Mouse (Mus musculus) midbrain, postnatal 0 days (tissue): ENCODE data around the gene Ano2. TPM values are rescaled to one million over a fixed set of nuclear protein-coding genes. Genes with fewer than 3 reads are reported as not detected.

Source experiments
- ATAC-seq: fragments of 200-750 bp; cut with Nextera tagmentation; 2 replicates; pipeline ENCODE4 v1.8.0; 2017; ENCODE audit warnings: moderate number of reproducible peaks, mild to moderate bottlenecking, moderate TSS enrichment, moderate library complexity; ENCODE audit not compliant: low FRiP score
- DNase-seq: peaks from one replicate; pipeline ENCODE4 v3.0.0-alpha.2; 2015; ENCODE audit warnings: low spot score
- H3K27ac ChIP-seq: fragments of 300-500 bp; sonication (generic); 2 replicates; pipeline ENCODE4 v1.5.1; 2014; ENCODE audit warnings: low read depth, mild to moderate bottlenecking, low read length, mixed read lengths
- H3K27me3 ChIP-seq: fragments of 300-500 bp; sonication (generic); 2 replicates; pipeline ENCODE4 v1.6.1; 2014; ENCODE audit warnings: low read length, control low read depth, mixed read lengths; ENCODE audit not compliant: insufficient read depth
- H3K36me3 ChIP-seq: fragments of 300-500 bp; sonication (generic); 2 replicates; pipeline ENCODE4 v1.6.1; 2014; ENCODE audit warnings: low read length, control low read depth, mixed read lengths; ENCODE audit not compliant: insufficient read depth
- H3K4me1 ChIP-seq: fragments of 300-500 bp; sonication (generic); 2 replicates; pipeline ENCODE4 v1.6.1; 2014; ENCODE audit warnings: mild to moderate bottlenecking, control low read depth, antibody characterized with exemption, low read length, mixed read lengths; ENCODE audit not compliant: insufficient read depth
- H3K4me2 ChIP-seq: fragments of 300-500 bp; sonication (generic); 2 replicates; pipeline ENCODE4 v1.6.1; 2014; ENCODE audit warnings: low read depth, mild to moderate bottlenecking, low read length, mixed read lengths; ENCODE audit not compliant: poor library complexity, severe bottlenecking
- H3K4me3 ChIP-seq: fragments of 300-500 bp; sonication (generic); 2 replicates; pipeline ENCODE4 v1.5.1; 2014; ENCODE audit warnings: low read depth, mild to moderate bottlenecking, low read length, moderate library complexity
- H3K9ac ChIP-seq: fragments of 300-500 bp; sonication (generic); replicated peaks from 2 replicates; pipeline ENCODE4 v1.6.1; 2014; ENCODE audit warnings: mild to moderate bottlenecking, low read length, moderate library complexity, mixed read lengths; ENCODE audit not compliant: poor library complexity, severe bottlenecking
- H3K9me3 ChIP-seq: fragments of 300-500 bp; sonication (generic); 2 replicates; pipeline ENCODE4 v1.6.1; 2016; ENCODE audit warnings: low read length, control low read depth
- CTCF ChIP-seq: IDR thresholded peaks from 2 replicates; pipeline ENCODE4 v1.5.1; 2016; ENCODE audit warnings: antibody characterized with exemption, mild to moderate bottlenecking
- WGBS: fragments of 180-500 bp; shearing (Covaris S2); extraction: QIAGEN DNeasy Blood & Tissue Kit; methylation state at CpG from one replicate; pipeline ENCODE4 v1.1.7; 2014; 5-methylcytosine and 5-hydroxymethylcytosine counted together
- polyA plus RNA-seq: library from polyadenylated mRNA; unstranded; fragments of >200 nt; fragmentation: Nextera tagmentation; extraction: Ambion mirVana; gene quantifications from 2 replicates; pipeline ENCODE4 v1.2.1, GENCODE M21; 2015
- total RNA-seq: library from RNA; depleted of rRNA; stranded (reverse); fragments of >200 nt; gene quantifications from 2 replicates; pipeline ENCODE4 v1.2.3, GENCODE M21; 2014; rRNA removed

The Ano2 gene
- total and polyA plus RNA-seq, 2 experiments from 2014 or later, result 0.77 to 0.98 TPM

DNA sequence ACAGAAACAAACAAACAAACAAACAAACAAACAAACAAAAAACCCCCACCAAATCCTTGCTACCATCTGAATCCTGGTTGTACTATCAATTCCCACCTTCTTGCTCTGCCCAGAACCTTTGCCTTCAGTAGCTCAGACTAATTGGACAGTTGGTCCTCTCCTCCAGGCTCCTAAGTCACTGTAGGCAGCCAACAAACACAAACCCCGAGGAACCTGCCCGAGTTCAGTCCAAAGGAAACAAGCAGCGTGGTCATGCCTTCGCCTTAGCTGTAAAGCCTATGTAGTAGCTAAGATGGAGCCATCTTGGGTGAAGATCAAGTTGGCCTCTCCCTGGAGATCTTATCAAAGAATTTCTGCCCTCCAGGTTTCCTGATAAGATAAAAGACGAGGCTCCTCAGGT, 362.9 kb downstream of the Ano2 start:
- H3K9me3 ChIP-seq, result no peaks in the 10 kb centered on the region
- no peak for TF ChIP-seq CTCF
- no peak overlapping the region for H3K9ac ChIP-seq
- no peak overlapping the region for H3K4me2 ChIP-seq
- no peaks in the 10 kb centered on the region for H3K4me1 ChIP-seq
- DNase-seq (no peak), ATAC-seq (no peak)
- no peaks in the 10 kb centered on the region for H3K27me3 ChIP-seq
- no peak overlapping the region for H3K4me3 ChIP-seq
- H3K27ac ChIP-seq, result no peak overlapping the region
- 92% methylated on average over 5 of the region's 5 CpGs for WGBS
- H3K36me3 ChIP-seq, result no peaks in the 10 kb centered on the region

DNA sequence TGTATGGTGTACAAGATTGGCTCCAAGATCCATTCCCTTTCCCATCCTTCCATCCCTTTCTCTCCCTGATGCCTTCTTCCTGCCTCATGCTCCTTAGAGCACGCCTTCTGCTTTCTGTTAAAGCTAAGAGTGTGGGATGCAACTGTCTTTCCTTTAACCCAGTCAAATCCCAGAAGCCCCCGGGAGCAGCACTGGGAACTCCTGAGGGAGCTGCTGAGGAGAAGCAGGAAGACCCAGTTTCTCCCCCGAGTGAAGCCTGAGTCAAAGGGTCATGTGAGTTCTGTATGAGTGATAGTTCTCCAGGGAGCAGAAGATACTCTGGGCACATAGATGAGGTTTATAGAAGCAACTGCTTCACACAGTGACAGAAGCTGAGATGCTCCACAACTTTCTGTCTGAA, 367.5 kb downstream of the Ano2 start:
- no peak for TF ChIP-seq CTCF
- Histone ChIP-seq H3K36me3 (no peaks in the 10 kb centered on the region), H3K4me1 (no peaks in the 10 kb centered on the region), H3K4me2 (no peak overlapping the region), H3K9ac (no peak overlapping the region), H3K27me3 (no peaks in the 10 kb centered on the region), H3K9me3 (no peaks in the 10 kb centered on the region), H3K4me3 (no peak overlapping the region), H3K27ac (no peak overlapping the region)
- DNase-seq, result no peak
- 84% methylated on average over 3 of the region's 3 CpGs for WGBS
- ATAC-seq, result no peak

GRCm38 (mm10) chr6:126080531-126080930, 390.3 kb downstream of the Ano2 start:
- ATAC-seq (no peak), DNase-seq (no peak)
- H3K9ac ChIP-seq, result no peak overlapping the region
- no peaks in the 10 kb centered on the region for H3K4me1 ChIP-seq
- H3K9me3 ChIP-seq, result no peaks in the 10 kb centered on the region
- no peak overlapping the region for H3K4me2 ChIP-seq
- TF ChIP-seq CTCF, result no peak
- 90% methylated on average over 3 of the region's 3 CpGs for WGBS
- H3K36me3 ChIP-seq, result no peaks in the 10 kb centered on the region
- no peaks in the 10 kb centered on the region for H3K27me3 ChIP-seq
- no peak overlapping the region for H3K4me3 ChIP-seq
- no peak overlapping the region for H3K27ac ChIP-seq

- 69% methylated on average over 3 of the region's 3 CpGs for WGBS
- Histone ChIP-seq H3K27me3 (no peaks in the 10 kb centered on the region), H3K36me3 (no peaks in the 10 kb centered on the region), H3K4me2 (no peak overlapping the region), H3K9ac (no peak overlapping the region), H3K9me3 (no peaks in the 10 kb centered on the region), H3K27ac (no peak overlapping the region), H3K4me3 (no peak overlapping the region), H3K4me1 (no peaks in the 10 kb centered on the region)
- no peak for TF ChIP-seq CTCF
- ATAC-seq, result no peak
- DNase-seq, result no peak
Measured at GRCm38 (mm10) chr6:126086321-126086950, 396.2 kb downstream of the Ano2 start.

DNA sequence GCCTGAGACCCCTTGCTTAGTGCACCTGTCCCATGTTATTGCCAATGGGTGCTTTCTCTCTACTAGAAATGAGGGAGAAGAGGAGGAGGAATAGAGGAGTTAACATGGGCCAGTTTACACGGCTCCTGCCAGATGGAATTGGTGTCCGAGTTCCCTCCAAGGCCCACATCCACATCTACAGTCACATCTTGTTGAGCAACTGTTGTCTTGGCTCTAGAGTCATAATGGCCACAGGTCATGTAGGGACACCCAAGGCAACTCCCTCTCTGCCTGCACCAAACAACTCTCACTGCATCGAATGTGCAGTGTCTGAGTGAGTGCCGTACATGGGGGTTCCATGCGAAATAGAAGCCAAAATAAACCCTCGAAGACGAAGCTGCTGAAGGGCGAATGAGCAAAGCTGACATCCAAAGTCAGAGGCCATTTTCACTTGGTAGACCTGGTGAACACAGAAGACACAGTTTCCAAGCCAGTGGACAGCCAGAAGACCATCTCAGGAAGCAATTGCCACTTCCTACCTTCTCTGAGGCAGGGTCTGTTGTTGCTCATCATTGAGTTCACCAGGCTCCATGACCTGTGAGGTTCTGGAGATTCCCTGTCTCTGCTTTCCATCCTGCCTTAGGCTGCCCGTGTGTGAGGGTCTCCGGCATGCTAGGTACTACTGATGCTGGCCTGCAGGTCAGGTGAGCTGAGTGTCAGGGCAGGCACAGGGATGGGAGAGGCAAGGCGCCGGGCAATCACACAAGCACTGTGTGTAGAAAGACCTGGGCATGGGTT, 398.5 kb downstream of the Ano2 start:
- H3K27ac ChIP-seq, result no peak overlapping the region
- no peak for TF ChIP-seq CTCF
- ATAC-seq (no peak), DNase-seq (no peak)
- no peaks in the 10 kb centered on the region for H3K36me3 ChIP-seq
- H3K9me3 ChIP-seq, result no peaks in the 10 kb centered on the region
- H3K27me3 ChIP-seq, result no peaks in the 10 kb centered on the region
- H3K4me3 ChIP-seq, result no peak overlapping the region
- no peak overlapping the region for H3K9ac ChIP-seq
- H3K4me1 ChIP-seq, result no peaks in the 10 kb centered on the region
- H3K4me2 ChIP-seq, result no peak overlapping the region
- 93% methylated on average over 12 of the region's 12 CpGs for WGBS

Other genes starting within 250 kb of the Ano2 start
- gene Cd9, start 195.6 kb upstream of the Ano2 start, total RNA-seq, result 40.3 and 49.1 TPM in 2 replicates
- 105 and 118 TPM in 2 replicates for gene Cd9, start 195.6 kb upstream of the Ano2 start, polyA plus RNA-seq
- 36.2 and 36.7 TPM in 2 replicates for gene Vwf, start 143.6 kb upstream of the Ano2 start, total RNA-seq
- 15.8 and 16.6 TPM in 2 replicates for gene Vwf, start 143.6 kb upstream of the Ano2 start, polyA plus RNA-seq